Mouse (Mus musculus): ENCODE measurements around the gene Dnttip2.

DNA sequence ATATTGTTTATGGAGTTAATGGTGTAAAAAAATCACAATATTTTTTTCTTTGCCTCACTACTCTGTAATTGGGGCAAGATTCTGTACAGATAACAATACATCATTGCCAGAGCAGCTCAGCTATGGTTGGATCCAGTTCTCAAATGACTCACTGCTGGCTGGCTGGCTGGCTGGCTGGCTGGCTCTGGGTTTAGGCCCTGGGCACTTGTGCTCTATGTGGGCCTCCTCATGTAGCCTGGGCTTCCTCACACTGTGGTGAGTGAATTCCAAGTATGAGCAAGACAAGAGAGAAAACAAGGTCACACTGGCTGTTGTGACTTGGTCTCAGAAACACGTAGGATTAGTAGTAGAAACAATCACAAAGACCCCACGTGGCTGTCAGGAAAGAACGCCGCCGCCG lies 43.2 kb downstream of the Dnttip2 start:
- TF ChIP-seq CTCF (IDR thresholded peaks at IDR 0.05; ENCODE audit: extremely low read depth, insufficient read depth, insufficient read length, insufficient replicate concordance) (no peak), POLR2A (IDR thresholded peaks at IDR 0.05; ENCODE audit: low read depth, low read length) (no peak)
